ENCODE assay signal across 7 mouse cellular contexts in the genomic region with DNA sequence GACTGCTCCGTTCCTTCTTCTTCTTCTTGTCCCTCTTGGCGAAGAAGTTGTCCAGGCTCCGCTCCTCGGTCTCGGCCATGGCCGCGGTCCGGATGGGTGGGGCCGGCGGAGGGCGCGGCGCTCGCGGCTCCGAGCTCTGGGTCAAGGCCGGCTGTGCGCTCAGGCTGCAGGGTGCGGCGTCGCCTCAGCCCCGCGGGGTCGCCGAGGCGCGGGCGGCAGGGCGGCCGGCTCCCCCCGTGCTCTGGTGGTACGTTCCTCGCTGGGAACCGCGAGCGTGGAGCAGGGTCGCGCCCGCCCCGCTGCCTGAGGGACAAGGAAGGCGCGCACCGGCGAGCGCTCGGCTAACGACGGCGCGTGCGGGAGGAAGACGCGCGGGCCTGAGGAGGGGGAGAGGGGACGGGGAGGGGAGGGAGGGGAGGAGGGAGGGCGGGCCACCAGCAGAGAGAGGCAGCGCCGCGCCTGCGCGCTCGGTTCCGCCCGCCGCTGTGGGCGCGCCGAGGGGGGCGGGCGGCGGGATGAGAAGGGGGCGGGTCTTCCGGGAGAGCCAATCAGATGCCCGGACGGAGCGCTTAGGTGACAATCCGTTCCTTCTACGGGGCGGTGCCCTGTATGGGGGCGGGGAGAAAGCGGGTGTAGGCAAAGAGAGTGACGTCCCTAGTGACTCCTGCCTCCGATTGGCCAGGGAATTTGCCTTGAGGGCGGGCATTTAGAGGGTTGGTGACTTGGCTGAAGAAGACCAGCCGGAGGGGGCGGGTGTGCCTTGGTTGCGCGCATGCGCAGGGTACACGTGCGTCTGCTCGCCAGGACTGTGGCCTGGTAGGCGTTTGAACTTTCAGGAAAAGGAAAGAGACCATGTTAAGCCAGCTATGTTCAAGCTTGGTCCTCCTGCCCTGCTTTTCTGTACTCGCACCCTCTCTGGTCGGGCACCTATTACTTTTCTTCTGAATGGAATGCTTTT. TPM values are rescaled to one million over a fixed set of nuclear protein-coding genes. Genes with fewer than 3 reads are reported as not detected.
A peak's percentile ranks its signal among the peaks of the same experiment; 100 is the strongest.
DNase-seq lines count a peak whose midpoint lies in the region; ATAC-seq lines count a peak whose summit lies in the region.

Gene Cdv3, minus strand, starts transcription at position 551 of the 958 bp plus-strand sequence.

- H3K4me2 ChIP-seq in embryonic facial prominence, embryonic 12.5 days (replicated peaks): peak within 1 kb of the TSS; percentile 71
- H3K4me2 ChIP-seq in limb, embryonic 11.5 days (ENCODE audit: low read depth, severe bottlenecking): peak within 1 kb of the TSS; percentile 80
- peak within 1 kb of the TSS; percentile 87 for H3K4me2 ChIP-seq in midbrain, embryonic 14.5 days (ENCODE audit: low read length)

- no peaks in the 10 kb centered on the region for H3K9me3 ChIP-seq in embryonic facial prominence, embryonic 12.5 days
- no peaks in the 10 kb centered on the region for H3K9me3 ChIP-seq in limb, embryonic 11.5 days (ENCODE audit: control insufficient read depth, low read length)
- H3K9me3 ChIP-seq in midbrain, embryonic 14.5 days (ENCODE audit: control insufficient read depth, low read length): no peaks in the 10 kb centered on the region

- peak within 1 kb of the TSS; percentile 97 for H3K27ac ChIP-seq in embryonic facial prominence, embryonic 12.5 days
- peak within 1 kb of the TSS; percentile 96 for H3K27ac ChIP-seq in limb, embryonic 11.5 days (replicated peaks; ENCODE audit: low read depth, low read length)
- peak within 1 kb of the TSS; percentile 95 for H3K27ac ChIP-seq in midbrain, embryonic 14.5 days (replicated peaks; ENCODE audit: low read depth, low read length)

- ATAC-seq in embryonic facial prominence, embryonic 12.5 days (ENCODE audit: insufficient number of reproducible peaks, insufficient read depth, low FRiP score, low TSS enrichment): peak; percentile 95
- ATAC-seq in limb, embryonic 11.5 days (ENCODE audit: insufficient number of reproducible peaks, low FRiP score, low TSS enrichment, low read depth): peak; percentile 98
- ATAC-seq in midbrain, embryonic 14.5 days (ENCODE audit: low FRiP score, low TSS enrichment): peak; percentile 99

- H3K9ac ChIP-seq in embryonic facial prominence, embryonic 12.5 days: peak within 1 kb of the TSS; percentile 94
- peak within 1 kb of the TSS; percentile 95 for H3K9ac ChIP-seq in limb, embryonic 11.5 days (ENCODE audit: low read length)
- H3K9ac ChIP-seq in midbrain, embryonic 14.5 days (replicated peaks; ENCODE audit: low read length): peak within 1 kb of the TSS; percentile 83

- DNase-seq in adrenal gland, postnatal 25 days: peak; percentile 97
- DNase-seq in heart, adult 11 months: peak; percentile 100
- DNase-seq in kidney, adult 18-20 months: peak; percentile 99
- DNase-seq in limb, embryonic 11.5 days (ENCODE audit: low spot score): peak; percentile 99
- DNase-seq in midbrain, embryonic 14.5 days: peak; percentile 99
- DNase-seq in spleen, adult 18-20 months: peak; percentile 96 to 99

- 2% methylated on average over 78 of the region's 95 CpGs for WGBS in embryonic facial prominence, embryonic 12.5 days
- WGBS in limb, embryonic 11.5 days: 2% methylated on average over 72 of the region's 95 CpGs
- 1% methylated on average over 91 of the region's 95 CpGs for WGBS in midbrain, embryonic 14.5 days

- peaks cover 10% of the 10 kb centered on the region for H3K36me3 ChIP-seq in embryonic facial prominence, embryonic 12.5 days
- no peaks in the 10 kb centered on the region for H3K36me3 ChIP-seq in limb, embryonic 11.5 days (ENCODE audit: control insufficient read depth, insufficient read depth, low read length)
- 0 out of 2 replicates have a peak, but pooled peaks cover 3% of the 10 kb centered on the region for H3K36me3 ChIP-seq in midbrain, embryonic 14.5 days (ENCODE audit: control insufficient read depth, insufficient read depth, low read length)

- no peaks in the 10 kb centered on the region for H3K27me3 ChIP-seq in embryonic facial prominence, embryonic 12.5 days
- no peaks in the 10 kb centered on the region for H3K27me3 ChIP-seq in limb, embryonic 11.5 days (ENCODE audit: control insufficient read depth, insufficient read depth, low read length)
- H3K27me3 ChIP-seq in midbrain, embryonic 14.5 days (ENCODE audit: control insufficient read depth, insufficient read depth, low read length): no peaks in the 10 kb centered on the region

- peak within 1 kb of the TSS; percentile 67 for H3K4me3 ChIP-seq in embryonic facial prominence, embryonic 12.5 days
- peak within 1 kb of the TSS; percentile 90 for H3K4me3 ChIP-seq in limb, embryonic 11.5 days (ENCODE audit: low read depth, low read length)
- H3K4me3 ChIP-seq in midbrain, embryonic 14.5 days (replicated peaks; ENCODE audit: low read depth, low read length): peak within 1 kb of the TSS; percentile 88

- peaks cover 14% of the 10 kb centered on the region for H3K4me1 ChIP-seq in embryonic facial prominence, embryonic 12.5 days
- peaks cover 8% of the 10 kb centered on the region; the same call in 1 of the 2 replicates for H3K4me1 ChIP-seq in limb, embryonic 11.5 days (ENCODE audit: control insufficient read depth, insufficient read depth, low read length)
- peaks cover 17% of the 10 kb centered on the region for H3K4me1 ChIP-seq in midbrain, embryonic 14.5 days (ENCODE audit: control insufficient read depth, insufficient read depth, low read length)

RNA-seq across cellular contexts. Expression of gene Cdv3, which starts in this region (rescaled TPM):
- 193 and 227 TPM in 2 replicates for total RNA-seq in adrenal gland, postnatal 25 days (2021)
- 108 and 110 TPM in 2 replicates for polyA plus RNA-seq in embryonic facial prominence, embryonic 12.5 days (2016; fragmentation: Nextera tagmentation; extraction: Ambion mirVana)
- 123 and 139 TPM in 2 replicates for polyA plus RNA-seq in limb, embryonic 11.5 days (2014; fragmentation: Nextera tagmentation; extraction: Ambion mirVana)
- polyA plus RNA-seq in midbrain, embryonic 14.5 days (2014; fragmentation: Nextera tagmentation; extraction: Ambion mirVana): 62.0 and 76.0 TPM in 2 replicates

Comparison
In these comparisons a context has a peak if more than half of its experiments do, and no peak if none do; other contexts are left out.
1. Peak in every context shown above with its lines: DNase-seq, ATAC-seq, H3K4me3 ChIP-seq and H3K27ac ChIP-seq.